Mouse (Mus musculus) frontal cortex, postnatal 36 days (tissue): ENCODE data around the gene Tsga10.
A peak's percentile ranks its signal among the peaks of the same experiment; 100 is the strongest.
"Not testable (repeated sequence)": the region's sequence is repeated elsewhere in the genome, so short reads cannot be mapped to it uniquely, and the experiment has no call there.

Source experiments
- DNase-seq, 2 experiments: peaks; one replicate each; pipeline ENCODE4 v3.0.0; 2022; ENCODE audit warnings: low spot score in 2 of 2

The Tsga10 gene

DNA sequence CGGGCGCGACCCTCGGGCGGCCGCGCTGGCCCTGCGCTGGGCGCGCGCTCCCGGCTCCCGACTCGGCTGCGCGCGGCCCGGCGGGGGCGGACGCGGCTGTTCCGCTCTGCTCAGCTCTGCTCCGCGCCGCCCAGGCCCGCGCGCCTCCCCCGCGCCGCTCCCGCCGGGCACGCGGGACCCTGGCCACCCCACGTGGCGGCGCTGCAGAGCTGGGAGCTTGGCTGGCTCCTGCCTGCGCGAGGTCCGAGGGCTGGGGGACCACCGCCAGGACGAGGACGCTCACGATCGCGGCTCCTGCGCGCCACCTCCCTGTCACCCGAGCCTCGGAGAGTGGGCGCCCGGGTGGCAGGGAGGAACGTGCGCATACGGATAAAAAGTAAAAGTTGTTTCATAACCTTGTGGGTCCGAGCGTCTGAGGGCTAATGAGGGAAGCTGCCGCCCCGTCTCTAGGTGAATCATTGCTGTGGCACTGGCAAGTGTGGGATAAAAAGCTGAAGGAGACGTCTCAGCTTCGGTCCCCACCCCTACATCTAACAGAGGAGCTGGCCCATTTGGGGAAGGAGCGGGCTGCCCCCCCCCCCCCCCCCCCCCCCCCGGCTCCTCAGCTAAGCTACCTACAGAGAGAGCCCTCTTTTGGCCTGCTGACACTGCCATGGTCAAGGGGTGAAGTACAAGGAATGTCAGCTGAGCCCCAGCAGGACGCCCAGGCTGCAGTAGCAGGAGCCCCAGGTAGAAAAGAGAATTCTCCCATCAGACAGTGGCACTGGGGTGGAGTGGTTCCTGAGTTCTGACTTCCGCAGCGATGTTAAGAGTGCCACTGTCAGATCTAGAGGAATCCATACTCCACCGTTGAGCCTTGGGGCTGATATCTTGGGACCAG lies 146.2 kb downstream of the Tsga10 start, which contains the start of gene 2010300C02Rik:
2010300C02Rik (minus strand) TSS at position 325 of the 880 bp plus-strand sequence.
- peak; percentile 75 to 85 for DNase-seq

DNA sequence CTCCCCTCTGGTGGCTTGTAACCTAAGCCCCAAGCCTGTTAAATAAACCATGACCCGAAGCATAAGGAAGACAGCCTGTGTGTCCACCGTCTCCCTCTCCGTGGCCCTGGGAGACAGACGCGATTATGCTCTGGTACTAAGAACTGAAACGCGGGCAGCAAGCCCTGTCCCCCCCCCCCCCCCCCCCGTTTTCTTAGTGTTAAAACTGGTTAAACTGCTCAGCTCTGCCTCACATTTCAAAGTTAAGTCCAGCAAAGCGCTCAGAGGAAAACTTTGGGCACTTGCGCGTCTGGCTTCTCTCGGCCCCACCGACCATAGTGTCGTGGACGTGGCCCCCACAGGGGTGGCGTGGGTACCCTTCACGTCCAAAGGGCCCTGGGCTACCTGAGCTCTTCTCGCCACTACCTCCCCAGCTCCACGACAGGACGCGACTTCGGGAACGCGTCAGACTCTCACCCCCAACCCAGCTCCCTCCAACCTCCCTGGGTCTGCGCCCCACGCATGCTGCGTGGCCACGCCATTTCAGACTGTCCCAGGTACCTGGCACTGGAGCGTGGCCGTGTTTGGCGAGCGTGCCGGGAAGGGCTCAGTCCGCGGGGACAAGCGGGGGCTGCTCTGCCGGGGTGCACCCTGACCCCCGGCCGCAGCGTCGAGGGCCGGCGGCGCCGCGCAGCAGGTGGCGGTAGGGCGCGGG lies 147.1 kb downstream of the Tsga10 start:
- peak in 1 of 2 experiments; percentile 33 for DNase-seq

DNA sequence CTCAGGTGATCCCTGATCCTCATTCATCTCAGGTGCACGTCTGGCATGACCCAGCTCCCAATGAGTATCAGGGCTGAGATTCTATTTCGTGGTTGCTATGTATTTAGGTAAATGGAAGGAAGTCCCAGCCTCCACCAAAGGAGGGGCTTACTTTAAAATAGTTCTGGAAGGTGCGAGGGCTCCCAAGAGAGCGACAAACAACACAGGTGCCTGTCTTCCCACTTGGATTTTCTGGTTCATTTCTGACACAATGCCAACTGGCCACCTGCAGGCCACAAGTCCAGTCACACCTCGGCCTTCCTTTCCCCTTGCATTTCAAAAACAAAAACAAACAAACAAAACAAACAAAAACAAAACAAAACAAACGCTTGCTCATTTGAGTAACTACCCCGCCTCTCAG lies 147.7 kb downstream of the Tsga10 start:
- no peak for DNase-seq

DNA sequence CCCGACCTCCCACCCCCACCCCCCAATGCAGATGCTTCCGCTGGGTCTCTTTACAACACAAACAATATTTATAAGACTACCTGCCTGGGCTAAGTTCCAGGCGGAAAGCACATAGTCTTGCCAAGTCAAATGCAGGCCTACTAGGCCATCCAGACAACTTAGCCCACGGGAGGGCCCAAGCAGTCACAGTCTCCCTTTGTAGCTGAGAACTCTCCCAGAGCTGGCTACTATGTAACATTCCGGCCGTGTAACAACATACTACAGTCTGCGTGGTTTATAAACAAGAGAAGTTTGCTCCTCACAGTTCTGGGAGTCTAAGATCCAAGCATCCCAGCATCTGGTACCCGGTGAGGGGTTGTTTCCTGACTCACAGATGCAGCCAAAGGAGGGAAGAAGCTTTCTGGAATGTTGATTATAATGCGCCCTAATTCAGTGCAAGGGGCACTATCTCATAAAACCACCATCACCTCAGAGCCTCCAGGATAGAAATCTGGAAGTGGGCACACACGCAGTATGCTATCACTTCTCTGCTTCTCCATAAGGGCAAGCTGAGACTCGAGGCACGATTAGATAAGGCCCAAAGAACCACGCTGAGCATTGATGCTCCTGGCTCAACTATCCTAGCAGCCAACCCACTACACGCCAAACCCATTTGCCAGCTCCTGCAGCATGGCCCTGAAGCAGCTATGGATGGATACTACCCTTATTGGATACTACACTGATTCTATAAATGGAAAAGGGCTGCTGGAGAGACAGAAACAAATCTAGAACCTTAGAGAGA lies 148.6 kb downstream of the Tsga10 start:
- DNase-seq = no peak

DNA sequence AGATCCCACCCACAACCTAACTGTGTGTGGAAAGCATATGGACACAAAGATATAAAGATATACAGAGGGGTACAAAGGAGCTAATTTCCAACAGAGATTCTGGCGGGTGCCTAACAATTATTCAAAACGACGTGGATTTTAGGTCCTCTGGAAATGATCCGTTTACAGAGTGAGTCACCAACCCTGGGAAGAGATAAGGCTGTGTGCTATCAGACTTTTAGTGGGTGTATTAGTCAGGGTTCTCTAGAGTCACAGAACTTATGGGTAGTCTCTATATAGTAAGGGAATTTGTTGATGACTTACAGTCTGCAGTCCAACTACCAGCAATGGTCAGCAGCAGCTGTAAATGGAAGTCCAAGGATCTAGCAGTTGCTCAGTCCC lies 153.9 kb downstream of the Tsga10 start:
- DNase-seq = not testable (repeated sequence)

DNA sequence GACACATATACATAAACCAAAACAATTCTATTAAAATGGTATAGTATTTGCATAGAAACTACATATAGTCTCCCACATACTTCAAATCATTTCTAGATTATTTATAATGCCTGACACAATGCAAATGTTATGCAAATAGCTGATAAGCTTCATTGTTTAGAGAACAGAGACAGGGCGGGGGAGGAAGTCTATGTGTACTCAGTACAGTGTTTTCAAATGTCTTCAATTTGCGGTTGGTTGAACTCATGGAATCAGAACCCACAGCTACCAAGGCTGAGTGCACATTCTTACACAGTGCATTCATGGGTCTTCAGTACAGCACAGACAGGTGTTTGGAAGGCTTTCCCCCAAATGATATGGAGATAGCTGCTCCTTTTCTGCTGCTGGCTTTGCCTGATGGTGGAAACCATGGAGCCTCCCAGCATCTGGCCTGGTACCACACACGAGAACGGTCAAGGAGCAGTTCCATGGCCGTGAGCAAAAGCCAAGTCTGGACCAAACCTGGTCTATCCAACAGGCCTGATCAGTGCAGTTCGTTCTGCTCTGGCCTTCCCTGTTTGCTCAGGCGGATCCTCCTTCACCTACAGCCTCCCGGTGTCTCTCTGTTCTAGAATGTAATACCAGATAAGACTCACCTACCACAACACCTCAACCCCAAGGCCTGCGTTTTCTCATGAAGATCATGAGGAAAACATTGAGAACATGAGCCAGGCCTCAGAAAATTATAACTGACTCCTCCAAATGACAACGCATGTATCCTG lies 154.5 kb downstream of the Tsga10 start:
- no peak for DNase-seq

DNA sequence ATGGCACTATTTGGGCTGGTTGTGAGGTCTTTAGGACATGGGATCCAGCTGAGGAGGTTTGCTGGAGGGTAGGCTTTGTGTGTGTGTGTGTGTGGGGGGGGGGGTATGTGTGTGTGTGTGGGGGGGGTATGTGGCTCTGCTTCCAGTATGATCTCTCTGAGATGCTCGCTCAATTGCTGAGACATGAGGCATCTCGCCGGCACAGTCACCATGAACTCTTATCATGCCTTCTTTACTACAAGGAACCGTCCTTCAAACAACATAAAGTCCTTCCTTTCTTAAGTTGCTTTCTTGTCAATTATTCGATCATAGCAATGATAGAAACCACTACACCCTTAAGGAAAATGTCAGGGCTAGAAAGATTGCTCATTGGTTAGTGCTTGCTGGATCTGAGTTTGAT lies 155.1 kb downstream of the Tsga10 start:
- DNase-seq = no peak

DNA sequence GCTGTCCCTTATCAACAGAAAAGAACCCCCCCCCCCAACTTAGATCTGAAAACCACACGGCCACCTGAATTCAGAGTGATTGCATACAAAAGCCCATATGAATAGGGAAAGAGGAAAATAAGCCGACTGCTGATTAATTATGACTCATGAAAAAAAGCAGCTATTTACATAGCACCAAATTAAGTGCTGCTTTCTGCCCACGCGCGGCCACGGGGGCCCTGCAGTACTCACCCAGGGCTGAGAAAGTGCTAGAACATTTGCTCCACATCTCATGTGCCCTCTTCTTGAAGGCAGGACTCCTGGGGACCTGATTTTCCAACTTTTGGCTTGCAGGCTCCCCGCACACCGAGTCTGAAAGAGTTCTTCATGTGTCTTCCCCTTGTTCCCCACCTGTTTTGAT lies 156.5 kb downstream of the Tsga10 start:
- no peak for DNase-seq

DNA sequence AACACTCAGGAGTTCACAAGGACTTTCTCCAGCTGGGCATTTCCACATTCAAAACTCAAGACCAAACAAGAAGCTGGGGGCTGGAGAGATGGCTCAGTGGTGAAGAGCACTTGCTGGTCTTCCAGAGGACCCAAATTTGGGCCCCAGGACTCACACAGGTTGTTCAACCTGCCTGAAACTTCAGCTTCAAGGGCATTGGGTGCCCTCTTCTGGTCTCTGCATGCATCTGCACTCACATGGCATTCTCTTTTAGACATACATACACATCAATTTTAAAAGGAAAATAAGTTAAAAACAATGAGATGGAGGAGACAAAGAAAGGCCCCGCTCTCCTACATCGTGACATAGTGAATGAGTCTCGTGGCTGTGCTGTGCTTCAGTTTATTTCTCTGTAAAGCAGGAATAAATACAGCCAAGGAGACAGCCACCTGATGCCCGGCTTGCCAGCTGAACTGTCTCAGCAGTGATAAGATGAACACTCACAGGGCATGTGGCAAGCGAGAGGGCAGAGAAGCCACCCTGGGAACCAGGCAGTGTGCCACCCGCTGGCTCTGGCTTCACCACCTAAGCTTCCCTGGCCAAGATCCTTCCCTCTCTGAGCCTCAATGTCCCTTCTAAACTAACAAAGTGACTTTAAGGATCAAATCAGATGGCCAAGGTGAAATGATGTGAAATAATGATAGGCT lies 157.8 kb downstream of the Tsga10 start:
- no peak for DNase-seq
